Mouse (Mus musculus) cerebellum, adult 11 months (tissue): Measurements from ENCODE around the gene D17H6S53E.

Experiments used
- DNase-seq: peaks from one replicate; pipeline ENCODE4 v3.0.0; 2022

D17H6S53E gene

DNA sequence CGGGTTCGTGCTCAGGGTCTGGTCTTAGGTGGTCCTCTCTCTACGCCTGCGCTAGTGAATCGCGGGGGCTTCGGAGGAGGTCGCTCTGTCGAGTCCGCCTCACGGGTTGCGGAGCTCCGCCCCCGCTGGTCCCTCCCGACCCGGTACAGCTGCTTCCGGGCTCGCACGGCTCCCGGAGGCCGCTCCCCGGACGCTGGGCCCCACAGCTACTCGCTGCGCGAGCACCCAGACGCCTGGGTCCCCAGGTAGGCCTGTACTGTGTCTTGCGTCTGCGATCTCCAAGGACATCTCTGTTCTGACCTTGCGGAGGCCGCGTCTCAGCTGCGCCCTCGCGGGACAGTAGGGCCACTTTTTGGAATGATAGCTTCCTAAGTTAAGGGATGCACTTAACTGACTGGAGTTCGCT is at the start of gene D17H6S53E:
Gene D17H6S53E (plus strand): TSS at position 168 of the 406 bp plus-strand sequence.
- DNase-seq = peak; percentile 61

DNA sequence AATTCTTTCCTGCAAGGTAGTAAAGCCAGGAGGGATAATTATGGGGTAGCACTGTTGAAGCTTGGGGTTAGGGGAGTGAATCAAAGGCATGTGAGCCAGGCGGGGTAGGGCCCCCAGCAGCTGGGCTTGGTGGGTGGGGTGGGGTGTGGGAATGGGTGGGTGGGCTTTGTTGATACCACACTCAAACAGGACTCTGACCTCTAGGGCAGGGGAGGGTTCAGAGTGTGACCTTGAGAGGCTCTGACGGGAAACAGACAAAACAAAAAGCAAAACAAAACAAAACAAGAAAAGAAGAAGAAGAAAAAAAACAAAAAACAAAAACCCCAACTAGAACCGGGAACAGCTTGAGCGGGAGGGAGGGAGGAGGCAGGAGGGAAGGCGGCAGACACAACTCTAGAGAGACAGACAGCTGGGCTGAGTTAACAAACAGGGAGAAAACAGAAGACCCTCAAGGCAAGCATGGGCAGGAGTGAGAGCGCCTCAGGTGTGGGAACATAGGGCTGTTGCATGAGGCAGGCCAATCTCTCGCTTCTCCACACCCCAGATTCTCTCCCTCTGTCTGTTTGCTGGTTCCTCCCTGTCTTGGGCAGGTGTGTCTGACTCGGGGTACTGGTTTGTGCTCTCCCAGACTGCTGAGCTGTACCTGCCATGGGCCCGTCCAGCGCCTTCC is 49.5 kb upstream of the D17H6S53E start, which contains the start of gene Ly6g6e:
Gene Ly6g6e (plus strand): TSS at position 396 of the 670 bp plus-strand sequence.
- no peak for DNase-seq

DNA sequence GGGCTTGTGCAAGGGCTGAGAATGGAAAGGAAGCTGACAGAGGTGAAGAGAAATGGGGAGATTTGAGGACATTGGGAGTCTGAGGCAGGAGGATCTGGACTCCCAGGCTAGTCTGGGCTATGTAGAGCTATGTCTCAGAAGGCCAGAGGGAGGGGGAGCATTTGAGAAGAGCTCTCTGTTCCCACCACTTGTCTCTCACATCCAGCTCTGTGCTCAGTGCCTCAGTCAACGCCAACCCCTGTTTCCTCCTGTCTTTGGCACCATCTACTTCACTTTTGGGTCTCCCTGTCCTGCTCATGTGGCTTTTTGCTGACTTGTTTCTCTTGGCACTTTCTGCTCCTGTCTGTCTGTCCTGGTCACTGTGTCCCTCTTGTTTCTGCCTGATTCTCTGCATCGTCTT is 48.9 kb upstream of the D17H6S53E start:
- no peak for DNase-seq

DNA sequence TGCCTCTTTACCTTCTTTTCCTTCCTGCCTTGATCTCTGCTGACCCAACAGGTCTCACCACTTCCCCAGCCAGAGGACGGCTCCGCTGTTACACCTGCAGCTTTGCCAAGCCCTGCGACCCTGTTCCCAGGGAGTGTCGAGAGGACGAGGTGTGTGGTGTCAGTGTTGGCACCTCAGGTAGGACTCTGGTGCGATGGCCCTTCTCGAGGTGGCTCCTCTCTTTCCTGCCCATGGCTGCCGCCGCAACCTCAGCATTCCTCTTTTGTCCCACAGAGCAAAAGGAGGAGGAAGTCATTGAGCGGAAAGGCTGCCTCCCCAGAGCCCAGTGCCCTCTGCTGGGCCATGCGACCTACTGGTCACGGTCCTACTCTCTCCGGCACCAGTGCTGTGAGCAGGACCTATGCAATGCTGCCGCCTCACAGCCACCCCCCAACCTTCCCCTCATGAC is 48.4 kb upstream of the D17H6S53E start, which contains the start of gene Ly6g6d:
Gene Ly6g6d (minus strand): TSS at position 280 of the 448 bp plus-strand sequence.
- no peak for DNase-seq

DNA sequence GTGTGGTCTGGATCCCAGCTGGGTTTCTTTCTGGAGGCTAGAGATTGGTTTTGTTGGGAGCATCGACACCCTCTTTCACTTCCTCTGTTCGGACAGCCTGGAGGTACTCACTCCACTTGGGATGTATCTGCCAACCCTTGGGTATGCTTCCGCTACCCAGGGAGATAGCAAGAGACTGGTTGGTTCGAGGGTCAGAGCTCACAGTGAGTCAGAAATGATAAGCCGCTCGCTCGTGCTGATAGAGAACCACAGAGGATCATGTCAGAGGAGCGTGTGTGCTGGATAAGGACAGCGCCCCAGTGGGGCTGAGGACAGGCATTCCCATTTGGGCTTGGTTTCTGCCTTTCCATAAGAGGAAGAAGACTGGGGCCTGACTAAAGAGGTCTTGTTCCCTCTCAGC is 46.4 kb upstream of the D17H6S53E start:
- DNase-seq = no peak

DNA sequence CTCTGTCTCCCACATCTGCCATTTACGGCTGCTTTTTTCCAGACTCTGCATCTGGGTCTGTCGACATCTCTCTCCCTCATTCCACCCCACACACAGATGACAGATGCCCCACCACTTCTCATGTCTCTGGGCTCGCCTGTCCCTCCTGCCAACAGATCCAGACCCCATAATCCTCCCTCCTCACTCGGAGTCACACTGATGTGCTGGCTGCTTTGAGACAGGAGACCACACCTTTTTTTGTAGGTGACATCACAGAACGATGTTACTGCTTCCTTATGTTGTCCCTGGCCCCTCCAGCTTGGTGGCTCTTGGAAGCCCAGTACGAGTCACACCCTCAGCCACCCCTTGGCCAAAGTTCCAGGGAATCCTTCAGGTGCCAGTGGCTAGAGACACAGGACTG is 45.9 kb upstream of the D17H6S53E start:
- DNase-seq = no peak

DNA sequence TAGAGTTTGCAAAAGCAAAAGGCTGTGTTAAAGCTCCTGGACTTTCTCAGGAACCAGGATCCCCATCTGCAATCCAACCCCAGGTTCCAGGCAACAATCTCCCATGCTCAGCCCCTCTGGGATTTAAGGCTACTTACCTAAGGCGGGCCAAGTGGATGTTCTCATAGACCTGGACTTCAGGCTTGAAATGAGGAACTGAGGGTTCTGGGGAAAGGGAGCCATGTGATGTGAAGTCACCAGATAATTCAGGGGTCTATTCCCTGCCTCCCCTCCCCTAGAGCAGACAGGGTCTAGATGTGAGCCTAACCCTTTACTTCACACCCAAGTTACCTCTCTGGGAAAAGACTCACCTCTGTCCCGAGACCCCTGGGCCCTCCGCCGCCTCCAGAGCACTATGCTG is 45.5 kb upstream of the D17H6S53E start:
- DNase-seq = no peak

DNA sequence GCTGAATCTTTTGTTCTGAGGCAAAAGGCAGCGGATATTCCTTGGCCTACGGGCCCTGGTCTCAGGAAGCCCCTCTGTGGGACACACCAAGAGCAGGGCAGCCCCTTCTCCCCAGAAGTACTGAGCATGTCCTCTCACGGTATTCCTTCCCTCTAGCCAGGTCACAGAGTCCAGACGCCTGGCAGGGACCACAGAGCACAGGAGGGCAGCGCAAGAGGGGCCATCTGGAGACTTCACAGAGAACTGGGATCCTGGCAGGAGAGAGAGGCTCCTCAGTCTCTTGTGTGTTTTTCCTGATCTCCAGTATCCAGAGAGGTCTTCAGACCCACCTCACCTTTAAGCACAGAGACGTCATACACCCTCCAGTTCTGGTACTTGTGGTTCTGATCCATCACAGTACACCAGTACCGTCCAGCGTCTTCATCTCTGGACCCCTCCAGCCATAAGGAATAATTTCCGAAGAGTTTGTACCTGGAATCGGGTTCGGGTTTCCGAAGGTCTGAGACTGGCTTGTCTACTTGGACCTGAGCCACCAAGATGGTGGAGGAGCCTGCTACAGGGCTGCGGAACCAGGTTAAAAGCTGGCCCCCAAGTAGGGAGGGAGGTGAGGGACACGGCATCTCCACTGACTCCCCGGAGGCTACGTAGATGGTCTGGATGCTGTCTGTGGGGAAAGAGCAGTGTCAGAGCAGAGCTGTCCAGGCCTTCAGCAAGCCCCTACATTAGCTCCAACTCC is 43.2 kb upstream of the D17H6S53E start:
- DNase-seq = peak; percentile 75

DNA sequence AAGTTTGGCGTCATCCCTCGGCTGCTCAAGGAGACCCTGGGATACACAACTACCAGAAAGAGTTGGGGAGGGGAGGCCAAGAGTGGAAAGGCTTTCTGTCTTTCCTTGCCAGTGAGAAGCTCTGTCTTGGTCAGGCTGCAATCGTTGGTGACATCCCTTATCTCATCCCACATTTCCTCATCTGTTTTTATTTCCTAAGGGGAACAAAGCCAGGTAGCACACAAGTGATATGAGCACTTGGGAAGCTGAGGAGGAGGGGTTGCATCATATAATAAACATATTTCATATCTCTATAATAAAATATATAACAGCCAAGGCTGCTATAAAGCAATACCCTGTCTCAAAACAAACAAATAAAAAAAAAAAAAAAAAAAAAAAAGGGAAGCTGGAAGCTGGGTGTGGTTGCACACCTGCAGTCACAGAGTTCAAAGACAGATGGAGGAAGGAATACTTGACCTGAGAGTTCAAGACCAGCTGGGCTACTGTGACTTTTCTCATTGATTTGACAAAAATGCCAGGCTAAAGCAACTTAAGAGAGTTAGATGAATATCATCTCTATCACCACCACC is 42.2 kb upstream of the D17H6S53E start:
- DNase-seq = no peak

DNA sequence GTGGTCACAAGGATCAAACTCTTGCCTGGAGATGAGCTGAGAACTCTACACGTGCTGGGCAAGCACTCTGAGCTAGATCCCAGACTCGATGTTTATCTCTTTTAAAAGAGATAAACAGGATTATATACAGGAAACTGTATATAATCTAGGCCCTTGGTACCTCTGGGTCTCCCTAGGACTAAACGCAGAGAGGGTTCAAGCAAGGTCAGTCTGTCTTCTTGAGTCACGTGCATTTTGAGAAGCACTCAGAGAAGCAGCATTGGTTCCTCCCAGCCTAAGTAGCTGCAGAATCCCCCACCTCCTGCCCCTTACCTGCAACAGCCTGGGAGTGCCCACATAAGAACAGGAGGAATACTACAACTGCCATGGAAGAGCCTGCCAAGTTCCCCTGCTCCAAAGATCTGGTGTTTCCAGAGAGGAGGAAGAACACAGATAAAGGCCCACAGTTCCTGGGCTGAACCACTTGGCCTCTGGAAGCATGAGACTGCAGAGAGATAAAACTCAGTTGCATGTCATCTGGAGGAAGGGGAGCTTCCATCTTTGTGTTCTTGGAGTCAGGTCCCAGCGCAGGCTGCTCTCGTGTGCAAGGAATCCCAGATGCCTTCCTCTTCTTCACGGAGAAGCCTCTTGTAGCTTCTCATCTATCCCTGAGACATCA is 40.8 kb upstream of the D17H6S53E start, which contains the start of gene Ly6g6f:
Gene Ly6g6f (minus strand): TSS at position 403 of the 658 bp plus-strand sequence.
- DNase-seq = no peak

DNA sequence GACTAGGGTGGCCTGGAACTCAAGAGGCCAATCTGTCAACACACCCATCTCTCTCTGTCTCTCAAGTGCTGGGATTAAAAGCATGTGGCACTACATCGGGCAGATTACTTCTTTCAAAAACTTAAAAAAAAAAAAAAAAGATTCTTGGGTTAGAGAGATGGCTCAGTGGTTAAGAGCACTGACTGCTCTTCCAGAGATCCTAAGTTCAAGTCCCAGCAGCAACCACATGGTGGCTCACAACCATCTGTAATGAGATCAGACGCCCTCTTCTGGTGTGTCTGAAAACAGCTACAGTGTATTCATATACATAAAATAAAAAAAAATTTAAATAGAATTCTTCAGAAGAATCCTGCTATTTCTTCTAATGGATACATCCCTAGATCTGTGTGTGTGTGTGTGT is 38.0 kb upstream of the D17H6S53E start:
- no peak for DNase-seq

DNA sequence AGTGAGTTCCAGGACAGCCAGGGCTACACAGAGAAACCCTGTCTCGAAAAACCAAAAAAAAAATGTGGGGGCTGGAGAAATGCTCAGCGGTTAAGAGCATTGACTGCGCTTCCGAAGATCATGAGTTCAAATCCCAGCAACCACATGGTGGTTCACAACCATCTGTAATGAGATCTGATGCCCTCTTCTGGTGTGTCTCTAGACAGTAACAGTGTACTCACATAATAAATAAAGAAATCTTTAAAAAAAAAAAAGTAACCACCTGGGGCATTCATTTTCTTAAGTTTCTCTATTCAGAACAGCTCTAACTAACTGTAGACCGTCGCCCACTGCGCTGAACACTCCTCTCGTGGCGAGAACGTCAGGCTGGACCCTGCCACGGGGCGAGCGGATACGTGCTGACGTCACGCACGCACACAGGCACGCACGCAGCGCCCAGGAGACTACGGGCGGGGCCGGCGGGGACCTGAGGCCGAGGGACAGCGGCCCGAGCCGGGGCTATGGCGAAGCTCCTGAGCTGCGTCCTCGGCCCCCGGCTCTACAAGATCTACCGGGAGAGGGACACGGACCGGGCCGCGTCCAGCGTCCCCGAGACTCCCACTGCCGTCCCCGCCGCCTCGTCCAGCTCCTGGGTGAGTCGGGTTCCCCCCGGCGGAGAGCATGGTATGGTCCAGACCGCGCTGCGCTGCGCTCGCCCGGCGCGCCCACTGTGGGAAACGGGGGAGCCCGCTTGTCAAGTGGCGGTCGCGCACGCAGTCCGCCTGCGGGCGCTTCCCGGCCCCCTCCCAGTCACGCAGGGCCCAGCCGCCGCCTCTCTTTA is 37.1 kb upstream of the D17H6S53E start, which contains the start of gene Abhd16a:
Gene Abhd16a (plus strand): TSS at position 439 of the 820 bp plus-strand sequence.
- peak; percentile 94 for DNase-seq

DNA sequence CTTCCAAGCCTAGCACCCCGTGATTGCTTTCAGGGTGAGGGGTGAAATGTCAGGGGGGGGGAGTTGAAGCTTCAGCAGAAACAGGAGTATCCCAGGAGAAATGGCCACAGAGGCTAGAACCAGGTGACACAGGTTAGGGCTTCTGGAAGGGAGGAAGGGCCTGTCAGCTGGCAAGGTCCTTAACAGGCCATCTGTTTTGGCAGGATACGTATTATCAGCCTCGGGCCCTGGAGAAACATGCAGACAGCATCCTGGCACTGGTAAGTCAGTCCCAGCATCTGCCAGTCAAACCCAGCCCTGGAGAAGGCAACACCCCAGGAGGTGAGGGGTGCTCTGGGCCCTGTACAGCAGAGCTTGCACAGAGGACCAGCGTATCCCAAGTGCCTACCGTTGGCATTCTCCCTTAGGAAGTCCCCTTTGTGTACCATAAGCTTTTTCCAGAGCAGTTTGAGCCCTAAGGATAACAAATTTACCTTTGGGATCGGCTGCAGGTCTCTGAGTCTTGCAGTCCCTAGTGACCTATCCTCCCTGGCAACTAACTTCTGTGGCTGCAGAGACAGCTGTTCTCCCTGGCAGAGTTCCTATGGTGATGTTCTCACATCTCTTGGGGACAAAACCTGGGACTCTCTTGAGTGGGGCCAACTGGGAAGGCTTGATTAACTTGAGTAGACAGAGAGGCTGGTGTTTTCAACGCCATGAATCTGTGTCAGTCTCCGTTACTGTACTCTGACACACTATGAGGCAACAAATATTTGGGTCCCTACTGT is 35.8 kb upstream of the D17H6S53E start:
- DNase-seq = peak; percentile 86

DNA sequence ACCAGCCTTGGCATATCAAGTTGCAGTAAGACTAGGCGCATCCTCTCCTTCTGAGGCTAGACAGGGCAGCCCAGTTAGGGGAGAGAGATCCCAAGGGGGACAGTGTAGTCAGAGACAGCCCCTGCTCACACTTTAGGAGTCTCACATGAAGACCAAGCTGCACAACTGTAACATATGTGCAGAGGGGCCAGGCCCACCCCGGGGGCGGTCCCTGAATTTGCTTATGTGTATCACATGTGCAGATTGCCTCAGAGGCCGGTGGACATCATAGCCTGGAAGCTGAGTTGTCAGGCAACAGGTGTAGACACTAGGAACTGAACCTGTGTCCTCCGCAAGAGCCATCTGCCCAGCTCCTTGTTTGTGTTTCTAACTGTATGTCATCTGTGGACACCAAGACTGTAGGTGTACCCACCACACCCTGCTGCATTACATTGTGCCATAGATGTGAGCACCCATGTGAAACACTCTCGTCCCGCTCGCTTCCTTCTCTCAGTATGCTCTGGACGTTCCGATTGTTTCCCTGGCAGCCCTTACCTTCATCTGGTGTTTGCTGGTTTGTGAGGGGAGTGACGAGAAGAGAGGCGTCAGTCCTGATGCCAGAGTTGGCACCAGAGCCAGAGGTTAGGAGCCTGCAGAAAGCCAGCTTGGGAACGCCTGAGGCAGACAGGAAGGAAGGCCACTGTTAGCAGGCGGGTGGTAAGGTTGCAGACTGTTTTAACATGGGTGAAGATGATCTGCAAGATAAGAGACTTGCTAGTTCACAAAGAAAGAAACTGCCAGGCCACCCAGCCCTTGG is 33.6 kb upstream of the D17H6S53E start:
- DNase-seq = no peak

DNA sequence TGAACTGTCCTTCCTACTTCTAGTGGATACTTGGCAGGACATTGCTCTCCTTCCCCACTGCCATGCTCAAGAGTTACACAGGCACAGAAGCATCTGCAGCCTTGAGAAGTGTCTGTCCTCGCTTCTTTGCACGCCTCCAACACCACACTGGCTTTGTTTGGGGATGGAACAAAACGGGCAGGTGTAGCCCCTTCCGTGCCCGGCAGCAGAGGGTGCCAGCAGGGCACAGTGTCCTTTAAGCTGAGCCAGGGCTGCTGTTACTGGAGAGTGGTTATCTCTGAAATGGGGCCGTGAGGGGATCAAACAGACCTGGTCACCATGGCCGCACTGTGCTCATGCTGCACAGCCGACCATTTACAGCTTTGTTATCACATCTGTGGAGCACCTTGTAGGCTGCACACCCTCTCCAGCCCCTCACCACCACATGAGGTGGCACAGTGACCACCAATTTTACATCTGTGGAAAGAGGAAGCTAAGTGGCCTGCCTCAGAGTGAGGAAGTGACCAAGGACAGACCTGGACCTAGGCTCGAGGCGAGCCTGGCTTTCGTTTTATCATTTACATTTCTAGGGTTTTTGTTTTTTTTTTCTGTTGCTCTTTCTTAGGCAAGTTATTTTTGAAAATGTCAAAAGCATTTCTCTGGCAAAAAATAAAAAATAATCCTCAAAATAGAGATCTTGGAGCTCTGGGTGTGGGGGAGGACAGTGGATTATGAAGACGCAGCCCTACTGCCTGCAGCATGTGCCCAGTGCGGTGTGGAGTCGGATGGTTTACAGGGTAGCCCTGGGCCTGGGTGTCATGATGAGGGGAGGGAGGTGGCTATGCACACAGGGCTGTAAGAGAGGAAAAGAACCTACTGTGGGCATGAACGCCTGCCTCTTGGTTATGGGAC is 31.5 kb upstream of the D17H6S53E start:
- DNase-seq = no peak

DNA sequence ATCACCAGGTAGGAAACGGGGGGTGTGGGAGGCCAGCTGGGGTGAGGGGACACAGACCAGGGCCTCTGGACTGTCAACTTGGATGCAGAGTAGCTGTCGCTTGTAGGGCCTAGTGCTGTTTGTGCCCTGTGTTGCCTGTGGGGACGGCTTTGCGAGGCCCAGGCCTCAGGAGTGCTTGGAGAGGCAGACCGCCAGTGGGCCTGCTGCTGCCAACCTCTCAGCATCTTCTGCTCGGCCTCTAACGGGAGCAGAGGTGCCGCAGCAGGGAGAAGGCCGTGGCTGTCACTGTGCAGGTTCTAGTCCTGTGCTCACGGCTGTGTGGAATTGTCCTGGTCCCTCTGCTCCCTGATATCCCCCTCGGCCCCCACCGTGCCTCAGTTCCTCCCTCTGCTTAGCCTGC is 29.6 kb upstream of the D17H6S53E start:
- no peak for DNase-seq

DNA sequence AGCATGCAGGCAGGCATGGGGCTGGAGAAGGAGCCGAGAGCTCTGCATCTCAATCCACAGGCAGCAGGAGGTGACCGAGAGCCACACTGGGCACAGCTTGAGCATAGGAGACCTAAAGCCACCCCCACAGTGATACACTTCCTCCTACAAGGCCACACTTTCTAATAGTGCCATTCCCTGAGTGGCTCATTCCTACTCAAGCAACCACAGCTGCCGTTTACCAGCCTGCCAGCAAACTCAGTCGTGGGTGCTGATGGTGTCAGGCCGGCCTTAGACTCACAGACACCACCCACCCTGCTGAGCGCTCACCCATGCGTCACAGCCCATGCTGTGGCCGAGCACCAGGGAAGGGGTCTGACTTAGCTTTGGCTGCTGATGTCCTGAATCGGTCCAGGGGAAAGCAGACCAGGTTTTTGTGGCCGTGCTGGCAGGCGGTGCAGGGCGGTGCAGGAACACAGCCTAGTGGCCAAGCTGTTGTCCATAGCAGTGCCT is 29.0 kb upstream of the D17H6S53E start:
- peak; percentile 65 for DNase-seq

DNA sequence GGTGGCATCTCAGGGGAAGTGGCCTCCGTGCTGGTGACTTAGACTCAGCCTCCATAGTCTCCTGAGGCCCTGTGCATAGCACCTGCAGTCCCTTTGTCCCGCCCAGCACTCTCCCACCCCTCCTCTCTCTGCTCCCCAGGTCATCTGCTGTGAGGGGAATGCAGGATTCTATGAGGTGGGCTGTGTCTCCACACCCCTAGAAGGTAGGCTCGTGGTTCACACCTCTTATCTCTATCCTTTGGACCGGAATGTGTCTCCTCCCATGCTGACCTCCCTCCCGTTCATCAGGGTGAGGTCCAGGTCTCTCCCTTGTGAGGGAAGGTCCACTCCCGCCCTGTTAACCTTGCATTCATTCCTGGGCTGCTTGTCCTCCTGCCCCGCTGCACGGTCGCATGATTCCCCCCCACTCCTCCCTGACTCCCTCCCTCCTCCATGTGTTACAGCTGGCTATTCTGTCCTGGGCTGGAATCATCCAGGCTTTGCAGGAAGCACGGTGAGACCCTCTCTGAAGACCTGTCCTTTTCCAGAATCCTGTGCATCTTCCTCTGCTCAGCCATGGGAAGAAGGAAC is 25.9 kb upstream of the D17H6S53E start:
- DNase-seq = no peak

DNA sequence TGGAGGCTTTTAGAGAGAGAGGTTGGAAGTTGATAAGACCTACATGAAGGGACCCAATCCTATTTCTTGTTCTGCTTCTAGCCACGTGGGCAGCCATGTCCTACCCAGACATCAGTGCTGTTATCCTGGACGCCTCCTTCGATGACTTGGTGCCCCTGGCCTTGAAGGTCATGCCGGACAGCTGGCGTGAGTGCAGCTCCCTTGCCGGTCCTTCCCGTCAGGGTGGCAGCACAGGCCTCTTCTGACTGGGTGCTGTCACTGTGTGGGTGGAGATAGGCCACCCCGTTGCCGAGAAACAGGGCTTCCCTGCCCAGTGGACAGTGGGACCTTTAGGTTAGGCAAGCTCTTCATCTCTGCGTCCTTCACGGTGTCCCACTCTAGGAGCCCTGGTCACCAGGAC is 25.0 kb upstream of the D17H6S53E start:
- no peak for DNase-seq
